Mouse (Mus musculus) spleen, adult 2 months (tissue): ENCODE measurements around the gene Srp68. TPM values are rescaled to one million over a fixed set of nuclear protein-coding genes. Genes with fewer than 3 reads are reported as not detected.
A peak's percentile ranks its signal among the peaks of the same experiment; 100 is the strongest.

Experiments used
- DNase-seq, 2 experiments: peaks; one replicate each; pipeline versions ENCODE4 v3.0.0 to v3.0.0-alpha.2; 2012 to 2021; ENCODE audit warnings: low spot score in 2 of 2, low read depth in 1 of 2
- H3K27ac ChIP-seq: fragments of 200-500 bp; 2 replicates; pipeline ENCODE4 v1.5.1; 2012; ENCODE audit warnings: low read length, inconsistent platforms; ENCODE audit not compliant: insufficient read depth
- H3K27me3 ChIP-seq: fragments of 200-500 bp; 2 replicates; pipeline ENCODE4 v1.6.1; 2012; ENCODE audit warnings: mild to moderate bottlenecking, moderate library complexity, low read length, inconsistent platforms; ENCODE audit not compliant: control insufficient read depth, insufficient read depth
- H3K36me3 ChIP-seq: fragments of 200-500 bp; 2 replicates; pipeline ENCODE4 v1.6.1; 2012; ENCODE audit warnings: mild to moderate bottlenecking, low read length, inconsistent platforms; ENCODE audit not compliant: control insufficient read depth, insufficient read depth
- H3K4me1 ChIP-seq: fragments of 200-500 bp; 2 replicates; pipeline ENCODE4 v1.6.1; 2011; ENCODE audit warnings: inconsistent platforms; ENCODE audit not compliant: control insufficient read depth, insufficient read depth, insufficient read length
- H3K4me3 ChIP-seq: fragments of 200-500 bp; 2 replicates; pipeline ENCODE4 v1.5.1; 2011; ENCODE audit warnings: mild to moderate bottlenecking, inconsistent platforms; ENCODE audit not compliant: insufficient read depth, insufficient read length; ENCODE audit errors: extremely low read depth
- CTCF ChIP-seq: fragments of 200-500 bp; IDR thresholded peaks from 2 replicates; pipeline ENCODE4 v1.5.1; 2011; ENCODE audit warnings: mild to moderate bottlenecking, inconsistent platforms; ENCODE audit not compliant: insufficient read depth, insufficient read length, insufficient replicate concordance; ENCODE audit errors: extremely low read depth
- POLR2A ChIP-seq: fragments of 200-500 bp; IDR thresholded peaks from 2 replicates; pipeline ENCODE4 v1.6.1; 2011; ENCODE audit warnings: low read depth, low read length, inconsistent platforms
- WGBS: fragments of 180-500 bp; shearing (Covaris S2); methylation state at CpG from one replicate; pipeline ENCODE4 v1.1.7; 2018; 5-methylcytosine and 5-hydroxymethylcytosine counted together
- polyA plus RNA-seq: library from polyadenylated mRNA; depleted of rRNA; stranded (reverse); fragments of >200 nt; gene quantifications from 2 replicates; pipeline ENCODE4 v1.2.3, GENCODE M21; 2012; rRNA removed

Gene Srp68
- 25.4 and 27.0 TPM in 2 replicates for polyA plus RNA-seq

- peaks cover 13% of the 10 kb centered on the region for H3K36me3 ChIP-seq
- peak; percentile 69 to 92 for DNase-seq
- peak within 1 kb of the TSS; percentile 78 for H3K4me3 ChIP-seq
- TF ChIP-seq POLR2A (peak; percentile 82), CTCF (no peak)
- peaks cover 3% of the 10 kb centered on the region; the same call in 1 of the 2 replicates for H3K4me1 ChIP-seq
- no peaks in the 10 kb centered on the region for H3K27me3 ChIP-seq
- 1% methylated on average over 32 of the region's 32 CpGs for WGBS
- H3K27ac ChIP-seq: peak within 1 kb of the TSS; percentile 48
Observed at GRCm38 (mm10) chr11:116274045-116274666, at the start of gene Srp68. Gene Srp68, minus strand, starts transcription at chr11:116274217.

GRCm38 (mm10) chr11:116318719-116319659, 45.0 kb upstream of the Srp68 start:
- TF ChIP-seq POLR2A (no peak), CTCF (peak; percentile 98)
- DNase-seq: peak; percentile 49 to 85
- H3K4me3 ChIP-seq: peak overlapping the region; percentile 39; the same call in 1 of the 2 replicates
- no peaks in the 10 kb centered on the region for H3K4me1 ChIP-seq
- WGBS: 2% methylated on average over 41 of the region's 41 CpGs
- no peaks in the 10 kb centered on the region for H3K36me3 ChIP-seq
- H3K27me3 ChIP-seq: no peaks in the 10 kb centered on the region
- no peak overlapping the region for H3K27ac ChIP-seq

- TF ChIP-seq POLR2A: no peak
- TF ChIP-seq CTCF: no peak
- Histone ChIP-seq H3K27me3 (no peaks in the 10 kb centered on the region), H3K4me3 (no peak overlapping the region), H3K36me3 (no peaks in the 10 kb centered on the region), H3K27ac (no peak overlapping the region), H3K4me1 (no peaks in the 10 kb centered on the region)
- no peak for DNase-seq
- WGBS: 64% methylated on average over 8 of the region's 8 CpGs
Observed at GRCm38 (mm10) chr11:116312359-116312758, 38.3 kb upstream of the Srp68 start.

DNA sequence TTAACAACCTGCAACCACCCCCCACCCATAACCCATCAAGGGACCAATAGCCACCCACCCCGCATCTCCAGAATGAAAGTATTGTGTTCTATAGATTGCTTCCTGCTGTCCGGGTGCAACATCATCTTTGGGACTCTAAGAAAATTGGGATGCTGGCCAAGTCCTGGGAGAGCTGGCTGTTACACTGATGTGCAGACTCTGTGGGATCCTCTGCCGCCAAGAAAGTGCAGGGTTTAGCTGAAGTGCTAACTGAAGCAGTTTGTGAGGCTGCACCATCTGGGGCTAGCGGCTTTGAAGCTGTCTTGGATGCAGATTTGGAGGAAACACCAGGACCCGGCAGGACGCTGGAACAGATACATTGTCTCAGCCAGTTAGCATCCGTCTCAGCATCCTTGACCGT, 37.2 kb upstream of the Srp68 start:
- Histone ChIP-seq H3K4me1 (peaks cover 3% of the 10 kb centered on the region; the same call in 1 of the 2 replicates), H3K36me3 (no peaks in the 10 kb centered on the region), H3K4me3 (no peak overlapping the region), H3K27me3 (no peaks in the 10 kb centered on the region), H3K27ac (no peak overlapping the region)
- DNase-seq: no peak
- TF ChIP-seq POLR2A (no peak), CTCF (no peak)
- WGBS: 84% methylated on average over 8 of the region's 8 CpGs

GRCm38 (mm10) chr11:116309601-116310000, 35.6 kb upstream of the Srp68 start:
- H3K27ac ChIP-seq: no peak overlapping the region
- DNase-seq: no peak
- H3K4me3 ChIP-seq: no peak overlapping the region
- 68% methylated on average over 3 of the region's 3 CpGs for WGBS
- H3K4me1 ChIP-seq: peaks cover 6% of the 10 kb centered on the region; the same call in 1 of the 2 replicates
- TF ChIP-seq POLR2A (no peak), CTCF (no peak)
- peaks cover 1% of the 10 kb centered on the region; the same call in 1 of the 2 replicates for H3K36me3 ChIP-seq
- H3K27me3 ChIP-seq: no peaks in the 10 kb centered on the region

GRCm38 (mm10) chr11:116307762-116308531, 33.9 kb upstream of the Srp68 start:
- Histone ChIP-seq H3K27me3 (no peaks in the 10 kb centered on the region), H3K4me3 (no peak overlapping the region), H3K4me1 (peaks cover 6% of the 10 kb centered on the region; the same call in 1 of the 2 replicates), H3K36me3 (peaks cover 5% of the 10 kb centered on the region; the same call in 1 of the 2 replicates), H3K27ac (no peak overlapping the region)
- DNase-seq: no peak
- TF ChIP-seq CTCF: no peak
- no peak for TF ChIP-seq POLR2A
- WGBS: 87% methylated on average over 12 of the region's 12 CpGs
